Mouse (Mus musculus): ENCODE results near the gene Gm20503.

The Gm20503 gene

DNA sequence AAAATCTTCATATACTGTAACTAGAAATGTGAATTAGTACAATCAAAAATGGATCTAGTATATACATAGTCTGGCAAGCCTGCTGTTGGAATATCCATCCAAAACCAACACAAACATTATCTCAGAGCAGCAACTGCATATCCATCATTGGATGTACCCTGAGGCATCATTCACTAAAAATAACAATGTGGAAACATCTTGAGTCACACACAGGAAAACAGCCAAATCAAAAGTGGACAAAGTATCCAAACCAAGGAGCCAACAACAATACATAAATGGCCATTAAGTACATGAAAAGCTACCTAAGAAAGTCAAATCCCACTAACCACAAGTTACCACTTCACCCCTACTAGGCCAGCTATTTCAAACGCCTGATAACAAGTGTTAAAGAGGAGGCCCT lies 86.4 kb downstream of the Gm20503 start:
- DNase-seq (ENCODE audit: low spot score in 2 of 2), result no peak
